Mouse (Mus musculus) embryonic fibroblast, embryonic 13.5 days (primary cell): ENCODE results near the gene Casp8ap2. TPM values are rescaled to one million over a fixed set of nuclear protein-coding genes. Genes with fewer than 3 reads are reported as not detected.

Experiments
- H3K27ac ChIP-seq: 2 replicates; pipeline ENCODE4 v1.5.1; 2012; ENCODE audit warnings: low read length, control low read depth, inconsistent platforms; ENCODE audit not compliant: insufficient read depth
- H3K4me1 ChIP-seq: 2 replicates; pipeline ENCODE4 v1.6.1; 2011; ENCODE audit warnings: low read length; ENCODE audit not compliant: control insufficient read depth, insufficient read depth
- H3K4me3 ChIP-seq: 2 replicates; pipeline ENCODE4 v1.5.1; 2011; ENCODE audit warnings: mild to moderate bottlenecking, control low read depth, low read length; ENCODE audit not compliant: insufficient read depth
- CTCF ChIP-seq: IDR thresholded peaks from 2 replicates; pipeline ENCODE4 v1.5.1; 2011; ENCODE audit warnings: mild to moderate bottlenecking, control low read depth, low read length, moderate library complexity, borderline replicate concordance; ENCODE audit not compliant: insufficient read depth
- POLR2A ChIP-seq: IDR thresholded peaks from 2 replicates; pipeline ENCODE4 v1.6.1; 2011; ENCODE audit warnings: low read depth, mild to moderate bottlenecking, control low read depth, low read length, moderate library complexity
- polyA plus RNA-seq: library from polyadenylated mRNA; stranded (reverse); fragments of >200 nt; gene quantifications from 2 replicates; pipeline ENCODE4 v1.2.4, GENCODE M21; 2011; ENCODE audit warnings: low read depth; ENCODE audit not compliant: missing spikeins, insufficient read length

Gene Casp8ap2
- polyA plus RNA-seq, 1 experiment: 26.6 TPM

DNA sequence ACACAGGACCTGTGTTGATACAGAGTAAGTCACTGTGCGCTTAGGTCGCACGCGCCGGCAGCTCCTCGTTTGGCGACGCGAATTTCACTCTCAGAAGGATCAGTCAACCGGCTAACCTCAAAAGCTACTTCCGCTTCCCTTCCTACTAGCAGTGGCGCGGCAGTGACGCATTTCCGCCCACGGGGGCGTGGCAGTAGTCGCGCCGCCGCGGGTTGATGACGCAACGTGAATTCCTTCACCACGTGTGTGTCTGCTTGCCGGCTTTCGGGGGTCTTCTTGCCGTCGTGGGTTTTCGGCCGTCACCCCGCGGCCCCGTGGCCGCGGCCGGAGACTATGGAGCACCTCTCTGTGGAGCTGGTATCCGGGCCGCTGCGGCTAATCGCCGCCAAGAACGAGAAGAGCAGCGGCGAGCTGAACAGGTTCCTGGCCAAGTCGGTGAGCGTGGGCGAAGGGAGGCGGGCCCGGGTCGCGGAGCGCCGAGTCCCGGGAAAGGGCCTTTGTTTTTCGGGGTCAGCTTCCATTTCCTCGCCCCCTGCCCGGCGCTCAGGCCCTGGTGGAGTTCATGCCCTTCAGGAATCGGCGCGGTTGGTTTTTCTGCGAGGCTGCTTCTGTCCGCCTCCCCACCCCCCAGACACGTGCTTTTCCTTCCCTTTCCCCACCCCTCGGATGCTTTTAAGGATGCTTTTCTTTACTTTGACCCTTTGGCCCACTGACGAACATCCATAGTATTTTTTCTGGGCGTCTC, 41.8 kb downstream of the Casp8ap2 start, which contains the start of gene Mdn1:
Gene Mdn1, plus strand, starts transcription at position 202 of the 745 bp plus-strand sequence.
- Histone ChIP-seq H3K4me3 (peak within 1 kb of the TSS; percentile 92), H3K4me1 (no peaks in the 10 kb centered on the region; the same call in 1 of the 2 replicates), H3K27ac (peak within 1 kb of the TSS; percentile 49)
- TF ChIP-seq POLR2A (peak; percentile 80), CTCF (no peak)

DNA sequence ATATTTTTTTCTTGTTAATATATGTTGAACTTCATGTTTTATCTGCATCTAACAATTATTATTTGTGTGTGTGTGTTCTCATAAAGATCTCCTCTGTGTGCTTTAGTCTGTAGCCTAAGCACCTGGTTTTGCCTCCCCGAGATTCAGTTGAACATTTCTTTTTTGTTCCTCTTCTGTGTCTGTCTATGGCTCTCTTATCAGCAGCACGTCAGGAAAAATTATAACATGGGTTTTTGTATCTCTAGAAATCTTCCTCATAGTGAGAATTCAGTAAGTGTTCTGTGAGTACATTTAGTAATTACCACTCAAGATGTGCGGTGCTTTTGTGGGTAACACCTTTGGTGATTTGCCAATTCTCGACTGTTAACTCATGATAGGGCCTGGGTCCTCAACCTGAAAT, 50.6 kb downstream of the Casp8ap2 start:
- Histone ChIP-seq H3K27ac (no peak overlapping the region), H3K4me1 (no peaks in the 10 kb centered on the region), H3K4me3 (no peak overlapping the region)
- TF ChIP-seq POLR2A: no peak
- no peak for TF ChIP-seq CTCF

DNA sequence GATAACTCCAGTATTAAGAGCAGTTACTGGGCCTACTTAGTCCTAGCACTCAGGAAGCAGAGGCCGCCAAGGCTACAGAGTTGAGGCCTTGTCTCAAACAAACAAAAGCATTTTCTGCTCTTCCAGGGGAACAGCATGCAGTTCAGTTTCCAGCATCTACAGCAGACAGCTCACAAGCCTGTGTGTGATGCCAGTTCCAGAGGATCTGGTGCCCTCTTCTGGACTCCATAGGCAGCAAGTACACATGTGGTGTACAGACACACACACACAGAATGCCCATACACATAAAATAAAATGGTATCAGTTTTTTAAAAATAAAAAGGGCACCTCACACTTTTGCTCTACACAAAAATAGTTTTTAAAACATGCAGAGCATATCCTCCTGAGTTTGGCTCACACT, 53.0 kb downstream of the Casp8ap2 start:
- peak; percentile 4; the same call in 1 of the 2 replicates for TF ChIP-seq CTCF
- TF ChIP-seq POLR2A: no peak
- no peak overlapping the region for H3K4me3 ChIP-seq
- no peak overlapping the region for H3K27ac ChIP-seq
- no peaks in the 10 kb centered on the region for H3K4me1 ChIP-seq

DNA sequence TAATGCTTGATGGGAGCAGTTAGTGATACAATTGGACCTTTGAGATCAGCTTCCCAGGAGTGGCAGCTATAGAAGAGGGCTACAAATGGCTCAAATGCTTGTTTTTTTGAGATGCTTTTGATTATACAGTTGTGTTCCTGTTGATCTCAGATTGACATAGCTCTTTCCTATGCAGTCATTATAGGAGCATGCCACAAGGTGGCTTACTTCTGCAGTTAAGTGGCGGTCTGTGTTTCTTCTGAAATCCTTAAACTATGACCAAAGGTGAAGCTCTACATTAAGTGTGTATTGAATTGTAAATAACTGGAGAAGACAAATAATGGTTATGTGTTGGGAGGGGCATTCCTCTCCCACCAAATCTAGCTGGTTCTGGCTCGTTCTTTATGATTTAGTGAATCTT, 54.6 kb downstream of the Casp8ap2 start:
- TF ChIP-seq CTCF: no peak
- TF ChIP-seq POLR2A: no peak
- Histone ChIP-seq H3K4me1 (no peaks in the 10 kb centered on the region), H3K27ac (no peak overlapping the region), H3K4me3 (no peak overlapping the region)

DNA sequence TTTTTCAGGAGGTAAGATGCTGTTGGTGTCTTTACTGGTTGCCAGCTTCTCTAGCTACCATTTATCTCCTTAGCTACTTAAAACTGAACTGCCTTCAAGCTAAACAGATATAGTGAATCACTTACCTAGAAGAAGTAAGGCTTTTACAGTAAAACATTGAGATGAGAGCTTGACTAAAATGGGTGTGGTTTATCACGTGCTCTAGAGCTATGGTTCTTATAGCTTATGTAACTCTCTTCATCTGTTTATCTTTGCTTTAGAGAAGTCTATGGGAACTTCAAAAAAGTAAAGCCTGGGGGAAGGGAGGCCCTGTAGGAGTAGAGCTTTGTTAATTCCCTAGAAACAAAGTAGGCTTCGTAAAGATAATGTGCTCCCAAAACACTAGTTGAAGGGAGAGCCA, 58.8 kb downstream of the Casp8ap2 start:
- no peak for TF ChIP-seq POLR2A
- no peak for TF ChIP-seq CTCF
- H3K27ac ChIP-seq: no peak overlapping the region
- H3K4me3 ChIP-seq: no peak overlapping the region
- H3K4me1 ChIP-seq: no peaks in the 10 kb centered on the region

DNA sequence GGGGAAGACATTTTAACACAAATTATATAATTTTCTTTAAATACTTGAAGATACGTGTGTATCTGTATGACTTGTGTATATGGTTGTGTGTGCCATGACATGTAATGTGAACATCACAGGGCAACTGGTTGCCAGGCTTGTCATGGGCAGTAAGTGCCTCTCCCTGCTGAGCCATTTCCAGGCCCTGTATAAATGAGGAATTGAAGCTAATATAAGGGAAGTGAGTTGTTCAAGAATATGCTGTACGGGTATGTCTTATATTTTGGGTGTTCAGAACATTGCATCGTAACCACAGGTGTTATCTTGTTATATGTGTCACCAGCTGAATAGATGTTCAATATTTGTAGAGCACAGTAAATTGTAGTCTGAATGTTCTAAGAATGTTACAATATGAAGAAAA, 62.2 kb downstream of the Casp8ap2 start:
- TF ChIP-seq POLR2A: no peak
- no peak for TF ChIP-seq CTCF
- no peak overlapping the region for H3K27ac ChIP-seq
- H3K4me3 ChIP-seq: no peak overlapping the region
- no peaks in the 10 kb centered on the region for H3K4me1 ChIP-seq

DNA sequence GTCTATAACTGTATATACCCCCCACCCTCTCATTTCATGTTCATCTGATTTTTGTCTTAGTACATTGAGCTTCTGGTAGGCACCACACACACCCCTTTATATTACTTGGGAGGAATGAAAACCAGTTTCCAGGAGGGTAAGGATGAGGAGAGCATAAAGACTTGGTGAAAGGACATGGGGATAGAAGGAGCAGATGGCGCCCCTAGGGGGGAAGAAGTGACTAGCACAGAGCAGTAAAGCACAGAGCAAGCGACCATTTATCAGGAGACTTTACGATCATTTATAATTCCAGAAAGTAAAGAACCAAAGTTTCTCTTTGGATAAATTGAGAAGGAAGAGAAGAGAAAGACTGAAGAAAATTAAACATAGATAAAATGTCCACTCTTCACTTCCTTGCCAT, 65.6 kb downstream of the Casp8ap2 start:
- Histone ChIP-seq H3K4me3 (no peak overlapping the region), H3K4me1 (no peaks in the 10 kb centered on the region), H3K27ac (no peak overlapping the region)
- no peak for TF ChIP-seq POLR2A
- TF ChIP-seq CTCF: no peak

DNA sequence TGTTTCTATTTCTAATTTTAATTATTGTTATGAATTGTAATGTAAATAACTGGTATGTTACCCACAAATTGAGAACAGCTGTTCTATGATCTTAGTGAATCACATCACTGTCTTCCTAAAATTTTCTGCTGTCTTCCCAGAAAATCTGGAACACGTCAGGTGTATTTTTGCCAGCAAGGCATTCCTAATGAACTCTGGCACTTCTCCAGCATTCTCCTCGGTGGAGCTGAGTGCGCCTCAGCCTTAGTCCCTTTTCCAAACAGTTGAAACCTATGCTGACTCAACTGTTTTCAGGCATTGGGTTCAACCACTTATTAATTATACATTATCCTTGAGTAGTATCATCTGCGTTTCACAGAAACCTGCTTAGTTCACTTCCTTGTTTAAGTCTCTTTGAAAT, 67.2 kb downstream of the Casp8ap2 start:
- Histone ChIP-seq H3K4me1 (no peaks in the 10 kb centered on the region), H3K27ac (no peak overlapping the region), H3K4me3 (no peak overlapping the region)
- TF ChIP-seq CTCF (no peak), POLR2A (no peak)

DNA sequence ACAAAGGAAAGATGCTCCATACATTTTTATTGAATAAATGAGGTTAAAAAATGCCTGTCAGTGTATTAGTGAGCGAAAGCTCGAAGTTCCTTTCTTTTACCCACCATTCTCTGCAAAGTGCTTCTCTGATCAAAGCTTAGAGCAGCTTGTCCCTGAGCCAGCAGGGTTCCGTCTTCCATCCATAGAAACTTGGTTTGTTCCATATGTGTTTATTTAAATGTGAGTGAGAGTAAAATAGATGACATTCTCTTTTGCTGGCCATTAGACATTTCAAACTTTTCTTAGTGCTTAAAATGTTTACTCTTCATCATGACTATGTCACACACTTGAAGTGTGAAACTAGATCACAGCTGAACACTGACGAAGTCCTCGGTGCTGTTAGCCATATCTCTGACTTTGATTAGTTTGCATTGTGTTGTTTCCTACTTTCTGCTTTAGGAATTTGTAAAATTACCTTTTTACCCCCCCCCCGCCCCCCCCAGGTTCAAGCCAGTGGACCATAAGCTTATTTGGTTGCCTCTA, 67.9 kb downstream of the Casp8ap2 start:
- TF ChIP-seq POLR2A (no peak), CTCF (no peak)
- Histone ChIP-seq H3K4me1 (no peaks in the 10 kb centered on the region), H3K27ac (no peak overlapping the region), H3K4me3 (no peak overlapping the region)

Other genes starting within 250 kb of the Casp8ap2 start
- gene Gja10, start 12.7 kb upstream of the Casp8ap2 start, polyA plus RNA-seq: not detected in 2 replicates
- 23.2 and 27.9 TPM in 2 replicates for gene Mdn1, start 41.7 kb downstream of the Casp8ap2 start, polyA plus RNA-seq
- gene Lyrm2, start 184.8 kb downstream of the Casp8ap2 start, polyA plus RNA-seq: 57.2 and 59.7 TPM in 2 replicates